Mouse (Mus musculus): ENCODE measurements around the gene Pola1. TPM values are rescaled to one million over a fixed set of nuclear protein-coding genes. Genes with fewer than 3 reads are reported as not detected.

The Pola1 gene
- total RNA-seq, 2 experiments from 2014 or later, result 7.8 to 9.0 TPM

GRCm38 (mm10) chrX:93643600-93643999 lies 11.6 kb upstream of the Pola1 start:
- no peak overlapping the region for H3K27ac ChIP-seq
- no peak for DNase-seq (ENCODE audit: extremely low spot score in 1 of 2, low spot score in 2 of 2)
- no peak overlapping the region for H3K4me3 ChIP-seq
- no peak for TF ChIP-seq CTCF (IDR thresholded peaks at IDR 0.05)
- intact Hi-C loops (cut with DNase I), result no loop called here

- DNase-seq (ENCODE audit: extremely low spot score in 1 of 2, low spot score in 2 of 2), result no peak
- no peak overlapping the region for H3K27ac ChIP-seq
- intact Hi-C loops (cut with DNase I), result loop anchor here (5.0 kb wide), 2 partner anchors 42 to 257 kb away; no protein-coding TSS in a partner anchor
- TF ChIP-seq CTCF (IDR thresholded peaks at IDR 0.05), result no peak
- no peak overlapping the region for H3K4me3 ChIP-seq
Observed at GRCm38 (mm10) chrX:93634861-93635375, 3.0 kb upstream of the Pola1 start.

GRCm38 (mm10) chrX:93630256-93630655 lies 1.7 kb downstream of the Pola1 start:
- no peak for TF ChIP-seq CTCF (IDR thresholded peaks at IDR 0.05)
- intact Hi-C loops (cut with DNase I), result loop anchor here (5.0 kb wide), 2 partner anchors 47 to 262 kb away; no protein-coding TSS in a partner anchor
- DNase-seq (ENCODE audit: extremely low spot score in 1 of 2, low spot score in 2 of 2), result no peak
- Histone ChIP-seq H3K27ac (no peak overlapping the region), H3K4me3 (no peak overlapping the region)

GRCm38 (mm10) chrX:93602214-93602613 lies 29.7 kb downstream of the Pola1 start:
- H3K4me3 ChIP-seq, result no peak overlapping the region
- H3K27ac ChIP-seq, result no peak overlapping the region
- intact Hi-C loops (cut with DNase I), result no loop called here
- no peak for TF ChIP-seq CTCF (IDR thresholded peaks at IDR 0.05)
- DNase-seq (ENCODE audit: extremely low spot score in 1 of 2, low spot score in 2 of 2), result no peak

GRCm38 (mm10) chrX:93594283-93594682 lies 37.7 kb downstream of the Pola1 start:
- Histone ChIP-seq H3K27ac (no peak overlapping the region), H3K4me3 (no peak overlapping the region)
- no peak for DNase-seq (ENCODE audit: extremely low spot score in 1 of 2, low spot score in 2 of 2)
- TF ChIP-seq CTCF (IDR thresholded peaks at IDR 0.05), result no peak
- intact Hi-C loops (cut with DNase I), result no loop called here

- intact Hi-C loops (cut with DNase I), result no loop called here
- no peak for DNase-seq (ENCODE audit: extremely low spot score in 1 of 2, low spot score in 2 of 2)
- no peak for TF ChIP-seq CTCF (IDR thresholded peaks at IDR 0.05)
- no peak overlapping the region for H3K4me3 ChIP-seq
- H3K27ac ChIP-seq, result no peak overlapping the region
Observed at GRCm38 (mm10) chrX:93580931-93581330, 51.0 kb downstream of the Pola1 start.

GRCm38 (mm10) chrX:93557171-93557570 lies 74.8 kb downstream of the Pola1 start:
- H3K4me3 ChIP-seq, result no peak overlapping the region
- intact Hi-C loops (cut with DNase I), result loop anchor here (2.0 to 10.0 kb wide), 2 partner anchors 262 to 488 kb away; no protein-coding TSS in a partner anchor
- H3K27ac ChIP-seq, result no peak overlapping the region
- TF ChIP-seq CTCF (IDR thresholded peaks at IDR 0.05), result peak; percentile 53
- no peak for DNase-seq (ENCODE audit: extremely low spot score in 1 of 2, low spot score in 2 of 2)

- DNase-seq (ENCODE audit: extremely low spot score in 1 of 2, low spot score in 2 of 2), result no peak
- Histone ChIP-seq H3K27ac (no peak overlapping the region), H3K4me3 (no peak overlapping the region)
- no peak for TF ChIP-seq CTCF (IDR thresholded peaks at IDR 0.05)
- intact Hi-C loops (cut with DNase I), result no loop called here
Observed at GRCm38 (mm10) chrX:93539779-93540178, 92.2 kb downstream of the Pola1 start.

GRCm38 (mm10) chrX:93502865-93503353 lies 129.0 kb downstream of the Pola1 start:
- no peak for DNase-seq (ENCODE audit: extremely low spot score in 1 of 2, low spot score in 2 of 2)
- Histone ChIP-seq H3K27ac (no peak overlapping the region), H3K4me3 (no peak overlapping the region)
- no peak for TF ChIP-seq CTCF (IDR thresholded peaks at IDR 0.05)
- intact Hi-C loops (cut with DNase I), result no loop called here

- DNase-seq (ENCODE audit: extremely low spot score in 1 of 2, low spot score in 2 of 2), result no peak
- no peak overlapping the region for H3K4me3 ChIP-seq
- H3K27ac ChIP-seq, result no peak overlapping the region
- TF ChIP-seq CTCF (IDR thresholded peaks at IDR 0.05), result no peak
- intact Hi-C loops (cut with DNase I), result no loop called here
Observed at GRCm38 (mm10) chrX:93497597-93497996, 134.4 kb downstream of the Pola1 start.

- no peak for DNase-seq (ENCODE audit: extremely low spot score in 1 of 2, low spot score in 2 of 2)
- peak; percentile 61 for TF ChIP-seq CTCF (IDR thresholded peaks at IDR 0.05)
- intact Hi-C loops (cut with DNase I), result loop anchor here (1.0 to 5.0 kb wide), 2 partner anchors 183 to 395 kb away; no protein-coding TSS in a partner anchor
- Histone ChIP-seq H3K27ac (no peak overlapping the region), H3K4me3 (no peak overlapping the region)
Observed at GRCm38 (mm10) chrX:93465711-93466110, 166.2 kb downstream of the Pola1 start.

- Histone ChIP-seq H3K27ac (no peak overlapping the region), H3K4me3 (no peak overlapping the region)
- intact Hi-C loops (cut with DNase I), result no loop called here
- no peak for TF ChIP-seq CTCF (IDR thresholded peaks at IDR 0.05)
- no peak for DNase-seq (ENCODE audit: extremely low spot score in 1 of 2, low spot score in 2 of 2)
Observed at GRCm38 (mm10) chrX:93429738-93430260, 202.2 kb downstream of the Pola1 start.

Data from left cerebral cortex, adult 2 months (tissue).